Mouse (Mus musculus): ENCODE data around the gene Aox2. TPM values are rescaled to one million over a fixed set of nuclear protein-coding genes. Genes with fewer than 3 reads are reported as not detected.

The Aox2 gene
- polyA plus RNA-seq, 1 experiment from 2014 or later = not detected

- no peak for DNase-seq (ENCODE audit: low spot score)
- H3K9me3 ChIP-seq (replicated peaks) = no peaks in the 10 kb centered on the region
- no peaks in the 10 kb centered on the region for H3K36me3 ChIP-seq
- H3K4me1 ChIP-seq = no peaks in the 10 kb centered on the region
- H3K27ac ChIP-seq (replicated peaks) = no peak overlapping the region
- WGBS = 96% methylated on average over 8 of the region's 8 CpGs
- no peaks in the 10 kb centered on the region for H3K27me3 ChIP-seq (ENCODE audit: low read depth, poor library complexity, severe bottlenecking)
- H3K4me3 ChIP-seq = no peak overlapping the region
Observed at GRCm38 (mm10) chr1:58313173-58313572, 35.0 kb downstream of the Aox2 start.

GRCm38 (mm10) chr1:58315532-58315931 lies 37.4 kb downstream of the Aox2 start:
- H3K4me1 ChIP-seq = no peaks in the 10 kb centered on the region
- H3K27ac ChIP-seq (replicated peaks) = no peak overlapping the region
- H3K4me3 ChIP-seq = no peak overlapping the region
- no peaks in the 10 kb centered on the region for H3K9me3 ChIP-seq (replicated peaks)
- H3K36me3 ChIP-seq = no peaks in the 10 kb centered on the region
- no peak for DNase-seq (ENCODE audit: low spot score)
- WGBS = 75% methylated on average over 6 of the region's 6 CpGs
- no peaks in the 10 kb centered on the region for H3K27me3 ChIP-seq (ENCODE audit: low read depth, poor library complexity, severe bottlenecking)

DNA sequence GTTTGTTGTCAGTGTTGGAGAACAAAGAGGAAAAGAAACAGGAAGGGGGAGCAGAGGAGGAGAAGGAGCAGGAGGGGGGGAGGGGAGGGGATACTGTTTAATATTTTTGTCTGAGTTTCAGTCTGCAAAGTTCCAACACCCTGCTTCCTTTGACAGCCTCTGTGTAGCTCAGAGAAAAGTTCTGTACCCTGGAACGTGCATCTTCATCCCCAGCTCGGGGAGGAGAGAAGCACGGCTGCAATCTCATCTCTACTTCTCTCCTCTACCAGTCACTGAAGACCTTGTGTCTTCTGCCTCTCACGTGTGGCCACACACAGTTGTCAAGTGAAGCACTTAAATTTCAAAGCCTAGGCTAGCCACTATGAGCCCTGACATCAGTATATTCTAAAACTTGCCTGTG lies 55.1 kb downstream of the Aox2 start:
- Histone ChIP-seq H3K36me3 (no peaks in the 10 kb centered on the region), H3K9me3 (replicated peaks) (no peaks in the 10 kb centered on the region; the same call in 1 of the 2 replicates), H3K4me1 (peaks cover 11% of the 10 kb centered on the region), H3K4me3 (peak overlapping the region; percentile 31; the same call in 1 of the 2 replicates), H3K27ac (replicated peaks) (peak overlapping the region; percentile 72), H3K27me3 (ENCODE audit: low read depth, poor library complexity, severe bottlenecking) (no peaks in the 10 kb centered on the region)
- 51% methylated on average over 4 of the region's 4 CpGs for WGBS
- no peak for DNase-seq (ENCODE audit: low spot score)

- no peak for DNase-seq (ENCODE audit: low spot score)
Observed at GRCm38 (mm10) chr1:58339901-58340300, 61.8 kb downstream of the Aox2 start.

GRCm38 (mm10) chr1:58341576-58341975 lies 63.5 kb downstream of the Aox2 start:
- H3K9me3 ChIP-seq (replicated peaks) = no peaks in the 10 kb centered on the region
- H3K27ac ChIP-seq (replicated peaks) = no peak overlapping the region
- DNase-seq (ENCODE audit: low spot score) = no peak
- H3K27me3 ChIP-seq (ENCODE audit: low read depth, poor library complexity, severe bottlenecking) = no peaks in the 10 kb centered on the region
- WGBS = 47% methylated on average over 7 of the region's 7 CpGs
- no peaks in the 10 kb centered on the region; the same call in 1 of the 2 replicates for H3K4me1 ChIP-seq
- no peaks in the 10 kb centered on the region for H3K36me3 ChIP-seq
- H3K4me3 ChIP-seq = no peak overlapping the region

More at GRCm38 (mm10) chr1:58339901-58340300, 61.8 kb downstream of the Aox2 start:
- Histone ChIP-seq H3K27me3 (ENCODE audit: low read depth, poor library complexity, severe bottlenecking) (no peaks in the 10 kb centered on the region), H3K4me3 (no peak overlapping the region), H3K27ac (replicated peaks) (no peak overlapping the region), H3K36me3 (no peaks in the 10 kb centered on the region), H3K9me3 (replicated peaks) (no peaks in the 10 kb centered on the region), H3K4me1 (no peaks in the 10 kb centered on the region; the same call in 1 of the 2 replicates)
- 94% methylated on average over 1 of the region's 1 CpGs for WGBS

GRCm38 (mm10) chr1:58343861-58344260 lies 65.7 kb downstream of the Aox2 start:
- WGBS = 92% methylated on average over 4 of the region's 4 CpGs
- H3K27ac ChIP-seq (replicated peaks) = no peak overlapping the region
- no peak for DNase-seq (ENCODE audit: low spot score)
- no peaks in the 10 kb centered on the region for H3K27me3 ChIP-seq (ENCODE audit: low read depth, poor library complexity, severe bottlenecking)
- no peak overlapping the region for H3K4me3 ChIP-seq
- H3K4me1 ChIP-seq = no peaks in the 10 kb centered on the region; the same call in 1 of the 2 replicates
- no peaks in the 10 kb centered on the region for H3K36me3 ChIP-seq
- no peaks in the 10 kb centered on the region for H3K9me3 ChIP-seq (replicated peaks)

DNA sequence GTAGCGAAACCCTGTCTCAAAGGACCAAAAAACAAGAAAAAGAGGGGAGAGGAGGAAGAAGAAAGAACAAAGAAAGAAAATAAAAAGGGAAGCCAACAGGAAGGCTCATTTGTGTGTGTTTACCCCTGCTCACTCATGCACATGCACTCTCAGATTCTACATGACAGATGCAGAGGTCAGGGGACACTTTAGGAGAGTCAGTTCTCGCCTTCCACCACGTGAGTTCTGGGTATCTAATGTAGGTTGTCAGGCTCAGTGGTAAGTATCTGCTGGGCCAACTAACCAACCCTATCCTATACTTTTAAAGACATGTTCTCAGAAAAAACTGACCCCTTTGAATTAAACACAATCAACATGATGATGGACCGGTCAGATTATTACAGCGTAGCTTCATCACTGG lies 66.4 kb downstream of the Aox2 start:
- no peaks in the 10 kb centered on the region; the same call in 1 of the 2 replicates for H3K4me1 ChIP-seq
- H3K4me3 ChIP-seq = no peak overlapping the region
- DNase-seq (ENCODE audit: low spot score) = no peak
- WGBS = 89% methylated on average over 5 of the region's 5 CpGs
- no peaks in the 10 kb centered on the region for H3K36me3 ChIP-seq
- no peaks in the 10 kb centered on the region for H3K27me3 ChIP-seq (ENCODE audit: low read depth, poor library complexity, severe bottlenecking)
- no peak overlapping the region for H3K27ac ChIP-seq (replicated peaks)
- no peaks in the 10 kb centered on the region for H3K9me3 ChIP-seq (replicated peaks)

DNA sequence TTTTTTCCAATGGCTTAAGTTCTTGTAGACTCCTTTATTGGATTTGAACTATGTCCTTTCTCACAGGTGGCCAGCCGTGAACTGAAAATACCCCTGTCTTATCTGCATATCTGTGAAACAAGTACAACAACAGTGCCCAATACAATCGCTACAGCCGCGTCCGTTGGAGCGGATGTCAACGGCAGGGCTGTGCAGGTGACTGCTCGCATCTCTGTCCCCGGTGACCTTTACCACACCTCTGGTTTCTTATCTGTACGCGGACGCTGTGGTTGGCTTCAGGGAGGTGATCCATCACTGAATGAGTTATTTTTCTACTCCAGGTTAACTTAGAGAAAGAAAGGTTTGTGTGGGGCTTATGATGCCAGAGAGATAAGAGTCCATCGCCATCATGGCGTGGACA lies 68.0 kb downstream of the Aox2 start:
- Histone ChIP-seq H3K4me1 (no peaks in the 10 kb centered on the region; the same call in 1 of the 2 replicates), H3K27ac (replicated peaks) (no peak overlapping the region), H3K27me3 (ENCODE audit: low read depth, poor library complexity, severe bottlenecking) (no peaks in the 10 kb centered on the region), H3K9me3 (replicated peaks) (no peaks in the 10 kb centered on the region), H3K4me3 (no peak overlapping the region), H3K36me3 (no peaks in the 10 kb centered on the region)
- no peak for DNase-seq (ENCODE audit: low spot score)
- 94% methylated on average over 14 of the region's 14 CpGs for whole genome bisulfite sequencing

DNA sequence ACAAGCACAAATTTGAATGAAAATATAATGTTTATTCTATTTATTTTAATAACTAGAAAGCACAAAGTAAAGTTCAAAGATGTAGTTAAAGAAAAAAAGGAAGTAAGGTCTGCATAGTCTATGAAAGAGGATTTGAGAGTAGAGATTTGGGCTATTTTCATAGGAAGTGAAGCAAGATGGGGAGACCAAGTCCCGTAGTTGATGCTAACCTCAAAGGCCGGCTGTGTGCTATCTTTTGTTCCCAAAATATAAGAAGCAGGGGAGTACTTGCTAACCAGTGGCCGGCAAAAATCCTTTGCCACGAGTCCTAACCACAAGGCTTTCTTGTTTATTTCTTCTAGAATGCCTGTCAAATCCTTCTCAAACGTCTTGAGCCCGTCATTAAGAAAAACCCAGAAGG lies 70.6 kb downstream of the Aox2 start:
- H3K9me3 ChIP-seq (replicated peaks) = no peaks in the 10 kb centered on the region
- no peak overlapping the region for H3K27ac ChIP-seq (replicated peaks)
- DNase-seq (ENCODE audit: low spot score) = no peak
- no peak overlapping the region for H3K4me3 ChIP-seq
- H3K4me1 ChIP-seq = no peaks in the 10 kb centered on the region; the same call in 1 of the 2 replicates
- no peaks in the 10 kb centered on the region for H3K36me3 ChIP-seq
- 83% methylated on average over 6 of the region's 6 CpGs for WGBS
- H3K27me3 ChIP-seq (ENCODE audit: low read depth, poor library complexity, severe bottlenecking) = no peaks in the 10 kb centered on the region

GRCm38 (mm10) chr1:58353238-58353893 lies 75.2 kb downstream of the Aox2 start:
- H3K27me3 ChIP-seq (ENCODE audit: low read depth, poor library complexity, severe bottlenecking) = no peaks in the 10 kb centered on the region
- DNase-seq (ENCODE audit: low spot score) = no peak
- H3K4me1 ChIP-seq = no peaks in the 10 kb centered on the region
- H3K36me3 ChIP-seq = no peaks in the 10 kb centered on the region
- no peak overlapping the region for H3K27ac ChIP-seq (replicated peaks)
- WGBS = 78% methylated on average over 4 of the region's 4 CpGs
- no peak overlapping the region for H3K4me3 ChIP-seq
- no peaks in the 10 kb centered on the region for H3K9me3 ChIP-seq (replicated peaks)

DNA sequence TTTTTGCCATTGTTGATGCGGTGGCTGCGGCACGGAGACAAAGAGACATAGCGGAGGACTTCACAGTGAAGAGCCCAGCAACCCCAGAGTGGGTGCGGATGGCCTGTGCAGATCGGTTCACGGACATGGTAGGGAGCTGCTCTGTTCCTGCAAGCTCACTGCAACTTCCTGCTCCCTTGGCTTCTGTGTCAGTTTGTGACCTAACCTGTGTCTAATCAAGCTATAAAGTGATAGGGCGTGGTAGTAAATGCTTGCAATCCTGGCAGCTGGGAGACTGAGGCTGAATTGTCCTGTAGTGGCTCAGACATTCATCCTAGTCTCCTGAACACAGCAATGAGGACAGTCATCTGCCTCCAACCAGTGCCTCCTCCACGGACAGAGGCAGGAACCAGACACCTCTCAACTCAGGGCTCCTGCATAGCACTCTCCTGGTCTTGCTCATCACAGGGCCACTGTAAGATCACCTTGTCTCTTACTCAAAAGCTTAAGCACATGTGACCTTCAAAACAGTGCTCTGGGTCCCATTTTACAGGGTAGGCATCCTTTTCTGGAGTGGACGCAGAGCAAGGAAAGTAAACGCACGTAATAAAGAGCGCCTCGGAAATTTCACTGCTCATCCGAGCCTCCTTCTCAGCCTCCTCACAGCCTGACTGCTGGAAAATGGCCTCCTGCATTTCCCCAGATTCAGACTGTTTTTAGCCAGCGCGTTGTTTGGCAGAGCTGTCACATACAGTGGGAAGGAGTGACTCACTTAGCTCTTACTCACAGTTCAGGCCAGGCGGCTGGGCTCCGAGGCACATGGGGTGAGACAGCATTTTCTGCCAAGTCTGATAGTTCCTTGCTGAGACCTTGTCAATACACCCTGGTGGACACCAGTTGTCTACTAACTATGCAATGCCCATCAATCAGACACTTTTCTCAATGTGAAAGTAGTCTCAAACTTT lies 81.1 kb downstream of the Aox2 start:
- peaks cover 2% of the 10 kb centered on the region; the same call in 1 of the 2 replicates for H3K9me3 ChIP-seq (replicated peaks)

GRCm38 (mm10) chr1:58362296-58362695 lies 84.2 kb downstream of the Aox2 start:
- no peak overlapping the region for H3K4me3 ChIP-seq
- no peaks in the 10 kb centered on the region for H3K36me3 ChIP-seq
- H3K4me1 ChIP-seq = peaks cover 3% of the 10 kb centered on the region; the same call in 1 of the 2 replicates
- H3K9me3 ChIP-seq (replicated peaks) = peaks cover 8% of the 10 kb centered on the region
- no peak overlapping the region for H3K27ac ChIP-seq (replicated peaks)
- 47% methylated on average over 4 of the region's 4 CpGs for WGBS
- DNase-seq (ENCODE audit: low spot score) = no peak
- no peaks in the 10 kb centered on the region for H3K27me3 ChIP-seq (ENCODE audit: low read depth, poor library complexity, severe bottlenecking)

More for the DNA sequence above, 81.1 kb downstream of the Aox2 start:
- 88% methylated on average over 19 of the region's 19 CpGs for WGBS
- Histone ChIP-seq H3K36me3 (no peaks in the 10 kb centered on the region), H3K4me1 (peaks cover 3% of the 10 kb centered on the region; the same call in 1 of the 2 replicates), H3K4me3 (no peak overlapping the region), H3K27ac (replicated peaks) (no peak overlapping the region), H3K27me3 (ENCODE audit: low read depth, poor library complexity, severe bottlenecking) (no peaks in the 10 kb centered on the region)
- no peak for DNase-seq (ENCODE audit: low spot score)

DNA sequence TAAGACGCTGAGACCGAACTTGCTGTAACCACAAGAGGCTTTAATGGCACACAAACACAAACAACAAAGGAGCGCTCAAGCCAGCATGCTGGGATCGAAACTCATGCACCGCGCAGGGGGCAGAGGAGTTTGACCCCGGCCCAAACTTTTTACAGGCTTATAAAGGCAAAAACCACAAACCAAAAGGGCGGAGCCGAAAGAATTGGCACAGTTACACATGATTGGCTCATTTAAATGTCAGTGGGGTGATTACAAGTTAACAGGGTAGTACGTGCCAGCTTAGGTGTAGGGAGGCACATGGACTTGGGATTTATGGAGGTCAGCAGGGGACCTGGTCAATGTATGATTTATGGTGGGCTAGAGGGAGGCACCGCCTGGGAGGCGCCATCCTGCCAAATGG lies 86.4 kb downstream of the Aox2 start:
- no peak for DNase-seq (ENCODE audit: low spot score)
- H3K36me3 ChIP-seq = no peaks in the 10 kb centered on the region
- H3K9me3 ChIP-seq (replicated peaks) = peaks cover 8% of the 10 kb centered on the region
- H3K27ac ChIP-seq (replicated peaks) = no peak overlapping the region
- H3K27me3 ChIP-seq (ENCODE audit: low read depth, poor library complexity, severe bottlenecking) = no peaks in the 10 kb centered on the region
- H3K4me1 ChIP-seq = peaks cover 3% of the 10 kb centered on the region; the same call in 1 of the 2 replicates
- no peak overlapping the region for H3K4me3 ChIP-seq
- 87% methylated on average over 12 of the region's 12 CpGs for WGBS

Measured in midbrain, embryonic 10.5 days (tissue).